Mouse (Mus musculus) intestine, embryonic 14.5 days (tissue): ENCODE measurements at regions not wholly inside any gene's neighbourhood (a gene's known extent, or its start where the extent isn't known, plus 50 kb on each side); places are given as distances from the start of the nearest gene placed in this dataset.

Experiments
- ATAC-seq: fragments of 200-750 bp; cut with Nextera tagmentation; replicated peaks from 2 replicates; pipeline ENCODE4 v1.8.0; 2017; ENCODE audit warnings: low read depth, moderate number of reproducible peaks, moderate TSS enrichment, moderate library complexity; ENCODE audit not compliant: low FRiP score, low TSS enrichment
- DNase-seq: peaks from one replicate; pipeline ENCODE4 v3.0.0-alpha.2; 2018; ENCODE audit warnings: low spot score
- H3K27ac ChIP-seq: fragments of 300-500 bp; sonication (generic); 2 replicates; pipeline ENCODE4 v1.5.1; 2014; ENCODE audit warnings: low read depth, mild to moderate bottlenecking, control low read depth
- H3K27me3 ChIP-seq: fragments of 300-500 bp; sonication (generic); replicated peaks from 2 replicates; pipeline ENCODE4 v1.6.1; 2014; ENCODE audit warnings: low read length, control low read depth; ENCODE audit not compliant: control insufficient read depth, insufficient read depth
- H3K36me3 ChIP-seq: fragments of 300-500 bp; sonication (generic); 2 replicates; pipeline ENCODE4 v1.6.1; 2014; ENCODE audit warnings: low read length, control low read depth; ENCODE audit not compliant: control insufficient read depth, insufficient read depth
- H3K4me1 ChIP-seq: fragments of 300-500 bp; sonication (generic); replicated peaks from 2 replicates; pipeline ENCODE4 v1.6.1; 2014; ENCODE audit warnings: low read length, control low read depth, mixed read lengths; ENCODE audit not compliant: control insufficient read depth, insufficient read depth
- H3K4me2 ChIP-seq: fragments of 300-500 bp; sonication (generic); 2 replicates; pipeline ENCODE4 v1.6.1; 2014; ENCODE audit warnings: low read length
- H3K4me3 ChIP-seq: fragments of 300-500 bp; sonication (generic); 2 replicates; pipeline ENCODE4 v1.5.1; 2014; ENCODE audit warnings: low read depth, low read length, control low read depth, mixed read lengths
- H3K9ac ChIP-seq: fragments of 300-500 bp; sonication (generic); 2 replicates; pipeline ENCODE4 v1.6.1; 2014; ENCODE audit warnings: mild to moderate bottlenecking, low read length
- H3K9me3 ChIP-seq: fragments of 300-500 bp; sonication (generic); 2 replicates; pipeline ENCODE4 v1.6.1; 2016; ENCODE audit warnings: low read length, control low read depth; ENCODE audit not compliant: control insufficient read depth
- WGBS: fragments of 180-500 bp; shearing (Covaris S2); extraction: QIAGEN DNeasy Blood & Tissue Kit; methylation state at CpG from one replicate; pipeline ENCODE4 v1.1.7; 2014; 5-methylcytosine and 5-hydroxymethylcytosine counted together

- no peak for ATAC-seq
- H3K27me3 ChIP-seq, result no peaks in the 10 kb centered on the region
- H3K4me2 ChIP-seq, result no peak overlapping the region
- no peak overlapping the region for H3K9ac ChIP-seq
- H3K36me3 ChIP-seq, result no peaks in the 10 kb centered on the region
- no peak overlapping the region for H3K4me3 ChIP-seq
- DNase-seq, result no peak
- no peak overlapping the region for H3K27ac ChIP-seq
- no peaks in the 10 kb centered on the region for H3K9me3 ChIP-seq
- no peaks in the 10 kb centered on the region for H3K4me1 ChIP-seq
Measured at GRCm38 (mm10) chr12:49732351-49732750, 347.4 kb downstream of the Gm43517 start.

DNA sequence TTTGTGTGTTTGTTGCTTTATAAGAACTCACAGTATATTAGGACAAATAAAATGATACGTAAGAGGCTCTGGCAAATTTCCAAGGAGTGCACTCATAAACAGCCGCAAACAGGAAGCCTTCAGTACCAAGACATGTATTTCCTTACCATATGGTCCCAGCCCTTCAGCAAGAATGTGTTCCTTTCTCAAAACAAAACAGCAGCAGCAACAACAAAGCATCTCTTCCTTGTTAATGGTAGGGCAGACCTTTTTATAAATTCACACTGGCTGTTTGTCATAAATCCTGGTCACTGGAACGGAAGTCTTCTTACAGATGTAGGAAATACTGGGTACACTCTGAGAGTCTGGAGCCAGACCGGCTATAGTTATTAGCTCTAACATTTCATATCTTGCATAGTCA lies 352.1 kb downstream of the Gm43517 start:
- 50% methylated on average over 4 of the region's 4 CpGs for WGBS
- no peaks in the 10 kb centered on the region for H3K4me1 ChIP-seq
- no peak overlapping the region for H3K9ac ChIP-seq
- H3K27ac ChIP-seq, result no peak overlapping the region
- H3K4me2 ChIP-seq, result no peak overlapping the region
- H3K4me3 ChIP-seq, result no peak overlapping the region
- no peaks in the 10 kb centered on the region for H3K36me3 ChIP-seq
- ATAC-seq (no peak), DNase-seq (no peak)
- H3K9me3 ChIP-seq, result no peaks in the 10 kb centered on the region
- no peaks in the 10 kb centered on the region for H3K27me3 ChIP-seq

- no peak overlapping the region for H3K9ac ChIP-seq
- no peak for DNase-seq
- WGBS, result 70% methylated on average over 12 of the region's 12 CpGs
- no peak overlapping the region for H3K4me2 ChIP-seq
- no peaks in the 10 kb centered on the region for H3K36me3 ChIP-seq
- H3K27me3 ChIP-seq, result no peaks in the 10 kb centered on the region
- no peak for ATAC-seq
- no peak overlapping the region for H3K27ac ChIP-seq
- H3K4me3 ChIP-seq, result no peak overlapping the region
- H3K4me1 ChIP-seq, result no peaks in the 10 kb centered on the region
- no peaks in the 10 kb centered on the region for H3K9me3 ChIP-seq
Measured at GRCm38 (mm10) chr12:49739960-49740740, 355.2 kb downstream of the Gm43517 start.

GRCm38 (mm10) chr12:49743402-49743801 lies 358.4 kb downstream of the Gm43517 start:
- H3K9ac ChIP-seq, result no peak overlapping the region
- DNase-seq, result no peak
- no peak overlapping the region for H3K27ac ChIP-seq
- H3K9me3 ChIP-seq, result no peaks in the 10 kb centered on the region
- H3K4me3 ChIP-seq, result no peak overlapping the region
- H3K4me1 ChIP-seq, result no peaks in the 10 kb centered on the region
- no peaks in the 10 kb centered on the region for H3K27me3 ChIP-seq
- H3K36me3 ChIP-seq, result no peaks in the 10 kb centered on the region
- H3K4me2 ChIP-seq, result no peak overlapping the region
- WGBS, result 87% methylated on average over 2 of the region's 2 CpGs
- ATAC-seq, result no peak

- H3K4me3 ChIP-seq, result no peak overlapping the region
- H3K27me3 ChIP-seq, result no peaks in the 10 kb centered on the region
- 76% methylated on average over 2 of the region's 2 CpGs for WGBS
- no peaks in the 10 kb centered on the region for H3K36me3 ChIP-seq
- H3K4me2 ChIP-seq, result no peak overlapping the region
- no peak overlapping the region for H3K9ac ChIP-seq
- H3K4me1 ChIP-seq, result no peaks in the 10 kb centered on the region
- DNase-seq (no peak), ATAC-seq (no peak)
- H3K9me3 ChIP-seq, result no peaks in the 10 kb centered on the region
- H3K27ac ChIP-seq, result no peak overlapping the region
Measured at GRCm38 (mm10) chr12:49747081-49747480, 362.1 kb downstream of the Gm43517 start.

DNA sequence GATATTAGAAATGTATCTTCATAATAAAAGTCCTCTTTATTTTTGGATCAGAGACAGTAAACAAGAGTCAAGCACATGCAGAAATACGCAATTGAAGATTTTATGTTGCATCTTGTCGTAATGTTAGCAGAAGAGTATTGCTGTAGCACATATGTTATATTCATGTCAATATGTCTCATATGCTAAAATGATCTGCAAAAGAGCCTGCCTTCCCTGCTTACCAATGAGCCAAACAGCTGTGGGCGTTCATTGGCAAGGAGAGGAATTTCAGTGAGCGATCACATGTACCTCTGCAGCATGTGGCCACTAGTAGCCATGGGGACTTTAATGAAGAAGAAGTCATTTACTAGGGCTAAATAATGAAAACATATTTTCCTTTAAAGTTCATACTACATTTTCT lies 373.4 kb downstream of the Gm43517 start:
- whole genome bisulfite sequencing, result 80% methylated on average over 4 of the region's 4 CpGs
- DNase-seq (no peak), ATAC-seq (no peak)
- no peak overlapping the region for H3K27ac ChIP-seq
- no peak overlapping the region for H3K4me2 ChIP-seq
- H3K4me3 ChIP-seq, result no peak overlapping the region
- no peaks in the 10 kb centered on the region for H3K36me3 ChIP-seq
- H3K9me3 ChIP-seq, result no peaks in the 10 kb centered on the region
- no peak overlapping the region for H3K9ac ChIP-seq
- H3K27me3 ChIP-seq, result no peaks in the 10 kb centered on the region
- H3K4me1 ChIP-seq, result no peaks in the 10 kb centered on the region

DNA sequence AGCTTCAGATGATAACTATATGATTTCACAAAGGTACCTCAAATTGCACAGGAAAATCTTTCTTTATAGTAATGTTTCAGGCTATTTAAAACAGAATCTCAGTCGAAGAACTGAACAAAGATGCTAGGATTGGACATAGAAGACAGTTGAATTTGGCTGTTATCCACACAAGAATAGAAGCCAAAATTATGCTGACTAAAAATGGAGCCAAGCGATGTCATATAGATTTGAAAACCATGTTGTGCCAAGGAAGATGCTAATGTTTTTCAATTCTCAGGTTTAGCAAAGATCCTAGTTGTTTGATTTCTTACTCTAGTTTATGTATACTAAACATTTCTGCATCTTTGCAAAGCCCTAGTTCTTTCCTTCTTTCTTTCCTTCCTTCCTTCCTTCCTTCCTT lies 379.6 kb downstream of the Gm43517 start:
- no peak overlapping the region for H3K4me2 ChIP-seq
- 83% methylated on average over 2 of the region's 2 CpGs for WGBS
- no peak overlapping the region for H3K9ac ChIP-seq
- no peaks in the 10 kb centered on the region for H3K36me3 ChIP-seq
- no peak overlapping the region for H3K27ac ChIP-seq
- no peaks in the 10 kb centered on the region for H3K27me3 ChIP-seq
- H3K4me3 ChIP-seq, result no peak overlapping the region
- no peak for DNase-seq
- H3K4me1 ChIP-seq, result no peaks in the 10 kb centered on the region
- H3K9me3 ChIP-seq, result no peaks in the 10 kb centered on the region
- no peak for ATAC-seq

DNA sequence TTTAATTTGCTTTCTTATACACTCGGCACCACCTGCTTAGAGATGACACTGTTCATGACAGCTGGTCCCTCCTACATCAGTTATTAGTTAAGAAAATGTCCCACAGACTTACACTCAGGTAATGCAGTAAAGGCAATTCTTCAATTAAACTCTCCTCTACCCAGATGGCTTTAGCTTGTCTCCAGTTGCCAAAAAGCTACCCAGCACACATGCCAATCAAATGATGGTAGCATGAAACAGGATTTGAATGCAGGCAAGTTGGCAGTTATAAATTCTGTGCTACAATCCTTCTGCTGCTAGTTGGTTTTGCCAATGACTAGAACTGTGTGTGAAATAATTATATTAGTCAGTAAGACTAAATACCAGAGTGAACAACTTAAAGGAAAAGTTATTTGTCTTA lies 423.4 kb downstream of the Gm43517 start:
- WGBS, result 85% methylated on average over 1 of the region's 1 CpGs
- no peak overlapping the region for H3K9ac ChIP-seq
- no peaks in the 10 kb centered on the region for H3K27me3 ChIP-seq
- no peak overlapping the region for H3K27ac ChIP-seq
- H3K36me3 ChIP-seq, result no peaks in the 10 kb centered on the region
- no peak for DNase-seq
- no peak for ATAC-seq
- H3K4me1 ChIP-seq, result no peaks in the 10 kb centered on the region
- H3K4me2 ChIP-seq, result no peak overlapping the region
- H3K4me3 ChIP-seq, result no peak overlapping the region
- no peaks in the 10 kb centered on the region for H3K9me3 ChIP-seq

DNA sequence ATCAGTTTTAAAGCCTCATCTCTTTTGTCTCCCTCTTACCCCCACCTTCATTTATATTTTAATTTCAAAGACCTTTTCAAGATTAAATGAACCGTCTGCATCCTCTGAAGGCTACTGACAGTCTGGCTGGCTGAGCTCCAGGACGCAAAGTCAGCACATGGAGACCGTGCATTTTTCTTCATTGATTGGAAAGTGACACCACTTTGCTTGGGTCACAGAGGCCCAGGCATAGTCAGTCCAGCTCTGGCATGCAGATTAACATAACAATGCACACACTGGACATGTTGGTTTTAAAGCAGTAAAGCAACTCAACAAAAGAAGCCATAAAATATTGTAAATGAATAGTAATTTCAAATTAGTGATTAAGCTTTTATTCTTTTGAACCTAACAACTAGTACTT lies 429.7 kb downstream of the Gm43517 start:
- H3K4me1 ChIP-seq, result no peaks in the 10 kb centered on the region
- DNase-seq (no peak), ATAC-seq (no peak)
- H3K4me2 ChIP-seq, result no peak overlapping the region
- WGBS, result 67% methylated on average over 3 of the region's 3 CpGs
- H3K27me3 ChIP-seq, result no peaks in the 10 kb centered on the region
- no peak overlapping the region for H3K9ac ChIP-seq
- no peak overlapping the region for H3K4me3 ChIP-seq
- no peaks in the 10 kb centered on the region for H3K9me3 ChIP-seq
- no peaks in the 10 kb centered on the region for H3K36me3 ChIP-seq
- no peak overlapping the region for H3K27ac ChIP-seq
